Mouse (Mus musculus) lung, embryonic 16.5 days (tissue): ENCODE measurements at regions not wholly inside any gene's neighbourhood (a gene's known extent, or its start where the extent isn't known, plus 50 kb on each side); places are given as distances from the start of the nearest gene placed in this dataset.

Experiments
- ATAC-seq: fragments of 200-750 bp; cut with Nextera tagmentation; 2 replicates; pipeline ENCODE4 v1.8.0; 2017; ENCODE audit warnings: low read depth, mild to moderate bottlenecking, moderate library complexity
- H3K27ac ChIP-seq: fragments of 300-500 bp; sonication (generic); 2 replicates; pipeline ENCODE4 v1.5.1; 2014; ENCODE audit warnings: mild to moderate bottlenecking, control low read depth, low read length
- H3K27me3 ChIP-seq: fragments of 300-500 bp; sonication (generic); 2 replicates; pipeline ENCODE4 v1.6.1; 2014; ENCODE audit warnings: low read depth, low read length, mixed read lengths; ENCODE audit not compliant: control insufficient read depth, insufficient read depth
- H3K36me3 ChIP-seq: fragments of 300-500 bp; sonication (generic); 2 replicates; pipeline ENCODE4 v1.6.1; 2014; ENCODE audit warnings: low read length; ENCODE audit not compliant: control insufficient read depth, insufficient read depth
- H3K4me1 ChIP-seq: fragments of 300-500 bp; sonication (generic); replicated peaks from 2 replicates; pipeline ENCODE4 v1.6.1; 2014; ENCODE audit warnings: low read length, mixed read lengths; ENCODE audit not compliant: control insufficient read depth, insufficient read depth
- H3K4me2 ChIP-seq: fragments of 300-500 bp; sonication (generic); 2 replicates; pipeline ENCODE4 v1.6.1; 2014; ENCODE audit warnings: low read depth, low read length, control low read depth
- H3K4me3 ChIP-seq: fragments of 300-500 bp; sonication (generic); 2 replicates; pipeline ENCODE4 v1.5.1; 2014; ENCODE audit warnings: mild to moderate bottlenecking, low read length, control low read depth
- H3K9ac ChIP-seq: fragments of 300-500 bp; sonication (generic); 2 replicates; pipeline ENCODE4 v1.6.1; 2014; ENCODE audit warnings: low read length, control low read depth
- H3K9me3 ChIP-seq: fragments of 300-500 bp; sonication (generic); 2 replicates; pipeline ENCODE4 v1.6.1; 2016; ENCODE audit warnings: low read length; ENCODE audit not compliant: control insufficient read depth
- WGBS: fragments of 180-500 bp; shearing (Covaris S2); extraction: QIAGEN DNeasy Blood & Tissue Kit; methylation state at CpG from one replicate; pipeline ENCODE4 v1.1.7; 2014; 5-methylcytosine and 5-hydroxymethylcytosine counted together

DNA sequence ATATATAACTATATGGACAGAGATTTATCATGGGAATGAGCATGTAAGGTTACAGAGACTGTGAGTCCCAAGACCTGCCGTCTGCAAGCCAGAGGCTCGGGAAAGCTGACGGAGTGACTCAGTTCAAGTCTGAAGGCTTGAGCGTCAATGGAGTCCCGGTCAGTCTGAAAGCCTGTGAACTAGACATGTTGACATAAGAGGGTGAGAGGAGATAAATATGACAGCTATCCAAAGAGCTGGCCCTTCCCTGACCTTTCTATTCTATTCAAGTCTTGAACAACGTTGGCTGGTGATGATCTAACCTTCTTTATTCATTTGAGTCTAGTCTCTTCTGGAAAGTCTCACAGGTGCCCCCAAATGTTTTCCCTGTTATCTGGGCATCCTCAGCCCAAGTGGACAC, 223.8 kb upstream of the Zfp637 start:
- no peaks in the 10 kb centered on the region for H3K9me3 ChIP-seq
- H3K27ac ChIP-seq, result no peak overlapping the region
- peaks cover 2% of the 10 kb centered on the region; the same call in 1 of the 2 replicates for H3K4me1 ChIP-seq
- no peak overlapping the region for H3K4me3 ChIP-seq
- H3K27me3 ChIP-seq, result no peaks in the 10 kb centered on the region
- no peak for ATAC-seq
- H3K36me3 ChIP-seq, result no peaks in the 10 kb centered on the region
- 24% methylated on average over 6 of the region's 6 CpGs for WGBS
- no peak overlapping the region for H3K4me2 ChIP-seq
- H3K9ac ChIP-seq, result no peak overlapping the region

DNA sequence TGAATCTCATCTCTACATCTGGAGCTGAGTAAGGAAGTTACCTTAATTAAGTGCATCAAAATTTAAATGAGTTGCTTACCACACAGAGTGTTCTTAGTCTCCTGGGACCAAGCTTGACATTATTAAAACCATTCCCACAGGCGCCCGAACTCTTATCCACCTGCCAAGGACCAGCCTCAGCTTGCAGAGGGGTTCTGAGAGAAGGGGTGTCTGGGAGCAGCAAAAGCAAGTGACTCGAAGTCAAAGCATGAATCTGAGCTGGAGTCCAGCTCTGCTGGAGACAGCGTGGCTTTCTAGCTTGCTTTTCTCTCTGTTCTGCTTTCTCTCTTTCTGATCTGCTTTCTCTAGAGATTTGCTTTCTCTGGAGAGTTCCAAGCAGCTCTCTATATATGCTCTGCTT, 223.0 kb upstream of the Zfp637 start:
- no peak for ATAC-seq
- Histone ChIP-seq H3K27ac (no peak overlapping the region), H3K4me2 (no peak overlapping the region), H3K9ac (no peak overlapping the region), H3K36me3 (no peaks in the 10 kb centered on the region), H3K4me3 (no peak overlapping the region), H3K4me1 (peaks cover 2% of the 10 kb centered on the region; the same call in 1 of the 2 replicates), H3K27me3 (no peaks in the 10 kb centered on the region), H3K9me3 (no peaks in the 10 kb centered on the region)
- WGBS, result 84% methylated on average over 4 of the region's 4 CpGs

DNA sequence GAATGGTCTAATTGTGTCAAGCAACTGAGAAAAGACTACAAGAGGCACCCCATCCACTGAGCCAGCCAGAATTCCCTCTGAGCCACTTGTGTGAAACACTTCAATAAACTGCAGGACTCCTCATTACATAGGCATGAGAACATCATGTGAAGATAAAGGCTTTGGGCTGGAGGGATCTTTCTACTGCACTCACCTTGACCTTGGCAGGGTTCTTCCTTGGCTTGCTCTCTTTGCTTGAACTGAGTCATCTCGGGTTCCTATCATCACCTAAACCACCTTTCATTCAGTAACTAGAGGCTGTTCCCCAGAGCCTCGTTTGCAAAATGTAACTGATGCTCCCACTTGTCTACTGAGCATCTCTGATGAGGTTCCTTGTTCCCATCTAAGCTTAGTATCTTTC, 221.4 kb upstream of the Zfp637 start:
- no peaks in the 10 kb centered on the region for H3K9me3 ChIP-seq
- ATAC-seq, result no peak
- no peaks in the 10 kb centered on the region for H3K36me3 ChIP-seq
- no peak overlapping the region for H3K4me3 ChIP-seq
- H3K4me1 ChIP-seq, result no peaks in the 10 kb centered on the region
- no peak overlapping the region for H3K9ac ChIP-seq
- 66% methylated on average over 2 of the region's 2 CpGs for WGBS
- no peak overlapping the region for H3K4me2 ChIP-seq
- no peak overlapping the region for H3K27ac ChIP-seq
- no peaks in the 10 kb centered on the region for H3K27me3 ChIP-seq

DNA sequence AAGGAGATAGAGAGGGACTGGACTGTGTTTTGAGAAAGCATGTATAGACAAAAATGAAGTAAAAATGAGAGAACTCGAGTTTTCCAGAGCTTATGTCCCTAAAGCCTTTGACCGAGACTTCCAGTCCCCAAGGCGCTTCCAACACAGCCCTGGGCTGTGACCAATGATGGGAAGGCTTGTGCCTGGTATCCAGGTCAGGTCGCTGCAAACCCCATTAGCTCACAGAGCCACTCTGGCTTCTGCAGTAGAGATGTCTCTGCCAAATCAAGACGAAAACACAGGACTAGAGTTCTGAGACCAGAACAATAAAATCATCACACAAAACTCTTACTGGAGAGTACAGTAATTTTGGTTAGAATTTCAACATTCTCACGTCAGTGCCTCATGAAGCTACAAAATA, 218.5 kb upstream of the Zfp637 start:
- Histone ChIP-seq H3K36me3 (no peaks in the 10 kb centered on the region), H3K27ac (no peak overlapping the region), H3K4me2 (no peak overlapping the region), H3K27me3 (no peaks in the 10 kb centered on the region), H3K9me3 (no peaks in the 10 kb centered on the region), H3K4me1 (no peaks in the 10 kb centered on the region), H3K4me3 (no peak overlapping the region), H3K9ac (no peak overlapping the region)
- whole genome bisulfite sequencing, result 71% methylated on average over 6 of the region's 6 CpGs
- no peak for ATAC-seq

DNA sequence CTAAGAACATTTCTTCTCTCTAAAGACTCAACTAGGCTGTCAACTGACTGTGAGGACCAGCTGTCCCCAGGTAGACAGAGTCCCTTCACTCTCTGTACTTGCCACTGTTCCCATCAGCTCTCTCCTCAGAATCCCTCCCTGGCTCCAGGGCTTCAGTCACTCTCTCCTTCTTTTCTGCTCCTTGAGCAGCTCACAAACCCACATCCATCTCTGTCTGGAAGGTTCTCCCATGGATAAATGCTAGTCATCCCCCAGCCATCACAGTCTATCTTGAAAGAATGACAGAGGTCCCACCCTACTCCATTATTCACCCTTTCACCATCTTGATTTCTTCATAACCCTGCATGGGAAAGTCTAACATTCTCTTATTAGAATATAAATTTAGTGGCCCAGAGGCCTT, 218.0 kb upstream of the Zfp637 start:
- Histone ChIP-seq H3K27ac (no peak overlapping the region), H3K27me3 (no peaks in the 10 kb centered on the region), H3K36me3 (no peaks in the 10 kb centered on the region), H3K4me2 (no peak overlapping the region), H3K4me3 (no peak overlapping the region), H3K9me3 (no peaks in the 10 kb centered on the region), H3K9ac (no peak overlapping the region), H3K4me1 (no peaks in the 10 kb centered on the region)
- ATAC-seq, result no peak

DNA sequence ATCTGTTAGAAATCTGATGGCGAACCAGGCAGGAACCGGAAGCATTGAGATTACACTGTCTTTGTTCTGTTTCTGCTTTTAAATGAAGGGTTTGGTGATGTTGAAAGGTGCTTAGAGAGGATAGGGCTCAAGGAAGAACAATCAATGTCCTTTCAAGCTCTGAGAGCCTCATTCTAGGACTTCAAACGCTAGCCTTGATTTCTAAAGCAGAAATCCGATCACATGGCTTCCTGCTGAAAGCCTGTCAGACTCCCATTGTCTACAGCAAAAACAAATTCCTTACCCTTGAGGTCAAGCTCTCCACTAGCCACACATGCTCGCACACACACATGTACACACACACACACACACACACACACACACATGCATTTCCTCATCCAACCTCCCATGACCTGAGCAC, 215.3 kb upstream of the Zfp637 start:
- Histone ChIP-seq H3K27ac (no peak overlapping the region), H3K4me3 (no peak overlapping the region), H3K4me2 (no peak overlapping the region), H3K9ac (no peak overlapping the region), H3K27me3 (no peaks in the 10 kb centered on the region), H3K9me3 (no peaks in the 10 kb centered on the region), H3K4me1 (no peaks in the 10 kb centered on the region), H3K36me3 (no peaks in the 10 kb centered on the region)
- WGBS, result 44% methylated on average over 5 of the region's 5 CpGs
- no peak for ATAC-seq

DNA sequence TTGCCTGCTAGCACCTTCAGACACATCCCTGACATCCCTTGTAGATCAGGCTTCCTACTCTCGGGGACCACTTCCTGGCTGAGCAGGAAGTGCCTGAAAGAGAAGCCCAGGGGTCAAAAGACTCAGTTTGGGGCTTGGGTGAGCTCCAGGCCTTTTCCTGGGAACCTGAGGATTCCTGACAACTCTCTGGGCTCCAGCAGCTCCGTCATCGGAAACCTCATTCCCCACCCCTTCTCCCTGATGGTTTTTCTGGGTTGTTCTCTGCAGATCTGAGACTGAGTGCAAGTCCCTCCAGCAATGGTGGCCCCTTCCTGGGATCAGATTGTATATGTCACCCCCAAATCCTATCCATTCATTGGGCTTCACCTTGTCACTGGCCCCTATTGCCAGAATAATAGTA, 213.5 kb upstream of the Zfp637 start:
- ATAC-seq, result no peak
- Histone ChIP-seq H3K4me1 (no peaks in the 10 kb centered on the region), H3K36me3 (no peaks in the 10 kb centered on the region), H3K4me3 (no peak overlapping the region), H3K9me3 (no peaks in the 10 kb centered on the region), H3K4me2 (no peak overlapping the region), H3K27ac (no peak overlapping the region), H3K9ac (no peak overlapping the region), H3K27me3 (no peaks in the 10 kb centered on the region)
- 74% methylated on average over 3 of the region's 3 CpGs for WGBS

DNA sequence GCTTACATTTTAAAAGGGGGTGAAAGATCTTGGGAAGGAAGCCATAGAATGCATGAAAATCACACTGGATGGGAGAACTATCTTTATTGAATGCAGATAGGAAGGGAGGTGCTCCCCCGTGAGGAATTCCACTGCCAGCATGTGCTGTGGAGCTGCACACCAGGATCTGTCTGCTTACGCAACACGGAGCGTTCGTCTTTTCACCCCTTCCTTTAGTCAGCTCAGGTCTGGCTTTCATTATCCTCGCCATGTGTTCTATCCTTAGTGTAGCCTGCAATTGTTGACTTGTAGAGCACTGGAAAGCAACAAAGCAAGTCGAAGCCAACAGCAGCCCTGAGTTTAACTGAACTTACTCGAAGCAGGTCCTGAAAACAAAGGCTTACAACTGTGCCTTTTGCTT, 194.4 kb upstream of the Zfp637 start:
- ATAC-seq, result no peak
- H3K27me3 ChIP-seq, result no peaks in the 10 kb centered on the region
- H3K4me1 ChIP-seq, result no peaks in the 10 kb centered on the region
- no peaks in the 10 kb centered on the region for H3K36me3 ChIP-seq
- H3K9me3 ChIP-seq, result no peaks in the 10 kb centered on the region
- no peak overlapping the region for H3K27ac ChIP-seq
- no peak overlapping the region for H3K4me3 ChIP-seq
- no peak overlapping the region for H3K9ac ChIP-seq
- H3K4me2 ChIP-seq, result no peak overlapping the region
- WGBS, result 68% methylated on average over 8 of the region's 8 CpGs

DNA sequence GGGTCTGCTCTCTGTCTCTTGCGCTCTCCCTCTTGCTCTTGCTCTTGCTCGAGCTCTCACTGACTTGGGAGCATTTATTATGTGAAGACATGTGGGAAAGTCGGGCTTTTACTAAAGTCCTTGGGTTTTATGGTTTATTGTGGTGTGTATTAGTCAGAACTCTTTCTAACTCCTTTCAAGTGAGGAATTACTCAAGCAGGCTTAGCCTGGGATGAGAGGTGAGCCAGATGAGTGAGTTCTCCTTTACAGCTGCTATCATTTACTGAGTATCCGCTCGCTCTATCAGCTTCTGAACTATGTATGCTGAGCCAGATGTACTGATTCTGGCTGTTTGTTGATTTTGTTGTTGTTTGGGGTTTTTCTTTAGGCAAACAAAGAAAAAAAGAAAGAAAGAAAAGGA, 190.4 kb upstream of the Zfp637 start:
- Histone ChIP-seq H3K36me3 (no peaks in the 10 kb centered on the region), H3K4me1 (0 out of 2 replicates have a peak, but pooled peaks cover 2% of the 10 kb centered on the region), H3K9ac (no peak overlapping the region), H3K4me2 (no peak overlapping the region), H3K9me3 (no peaks in the 10 kb centered on the region), H3K27me3 (no peaks in the 10 kb centered on the region), H3K27ac (no peak overlapping the region), H3K4me3 (no peak overlapping the region)
- ATAC-seq, result no peak
- WGBS, result 77% methylated on average over 5 of the region's 5 CpGs

DNA sequence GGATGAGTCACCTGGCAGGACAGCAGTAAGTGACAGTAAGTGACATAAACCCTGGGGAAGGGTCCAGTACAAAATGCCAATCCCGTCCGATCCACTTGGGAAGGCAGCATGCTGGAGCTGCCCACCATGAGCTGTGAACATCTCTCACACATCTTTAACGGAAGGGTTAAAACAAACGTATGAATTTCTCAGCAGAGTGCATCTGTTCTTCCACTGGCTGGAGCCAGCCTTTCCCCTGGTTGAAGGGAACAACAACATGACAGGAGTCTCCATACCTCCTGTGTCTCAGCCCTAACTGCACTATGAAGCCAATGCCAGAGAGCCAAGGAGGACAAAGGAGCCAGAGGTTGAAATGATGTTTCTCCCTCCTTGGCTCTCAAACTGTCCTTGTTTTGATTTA, 189.4 kb upstream of the Zfp637 start:
- H3K9me3 ChIP-seq, result no peaks in the 10 kb centered on the region
- no peak overlapping the region for H3K27ac ChIP-seq
- no peaks in the 10 kb centered on the region for H3K36me3 ChIP-seq
- no peak overlapping the region for H3K9ac ChIP-seq
- 0 out of 2 replicates have a peak, but pooled peaks cover 2% of the 10 kb centered on the region for H3K4me1 ChIP-seq
- no peak overlapping the region for H3K4me3 ChIP-seq
- no peak overlapping the region for H3K4me2 ChIP-seq
- ATAC-seq, result no peak
- 77% methylated on average over 4 of the region's 4 CpGs for WGBS
- H3K27me3 ChIP-seq, result no peaks in the 10 kb centered on the region
